In the genomic region with DNA sequence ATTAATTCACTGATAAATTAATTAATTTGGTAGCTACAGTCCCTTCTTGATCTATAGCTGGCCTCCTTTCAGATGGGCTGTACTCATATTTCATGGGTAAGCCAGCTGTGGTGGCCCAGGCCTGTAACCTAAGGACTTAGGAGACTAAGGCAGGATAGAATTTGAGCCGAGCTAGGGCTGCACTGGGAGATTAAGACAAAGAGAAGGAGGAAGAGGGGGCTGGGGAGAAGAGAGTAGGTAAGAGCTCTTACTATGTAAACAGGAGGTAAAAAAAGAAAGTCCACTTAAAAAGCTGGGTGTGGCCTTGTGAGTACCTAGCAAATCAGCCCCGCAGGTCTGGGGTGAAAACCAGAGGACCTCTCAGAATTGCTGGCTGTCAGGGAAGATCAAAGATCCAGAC, we compare ENCODE assay signal across 15 mouse cellular contexts. TPM values are rescaled to one million over a fixed set of nuclear protein-coding genes. Genes with fewer than 3 reads are reported as not detected.
DNase-seq lines count a peak whose midpoint lies in the region; ATAC-seq and TF ChIP-seq lines count a peak whose summit lies in the region.
"Had no signal": no experiment of that assay in that cellular context is flagged by ENCODE, and none has a peak within 500 bp of the region (broad histone marks: within the 10 kb centered on the region; RNA-seq: fewer than 3 reads in every experiment).

No protein-coding gene starts in this region.

- no peak for ATAC-seq in heart, embryonic 16.5 days (replicated peaks; ENCODE audit: extremely low read depth, insufficient read depth, low FRiP score)
- ATAC-seq in stomach, embryonic 14.5 days (ENCODE audit: insufficient number of reproducible peaks, insufficient read depth, low FRiP score, low read depth), result no peak
- ATAC-seq in stomach, postnatal 0 days (ENCODE audit: low FRiP score, low TSS enrichment), result no peak
- ATAC-seq in granulocyte monocyte progenitor cell, adult 5-6 weeks (replicated peaks; ENCODE audit: poor library complexity, severe bottlenecking), result no peak
- ATAC-seq: forebrain, embryonic 16.5 days had no signal

- TF ChIP-seq CTCF in heart, adult 2 months (IDR thresholded peaks at IDR 0.05), result no peak
- TF ChIP-seq CTCF in stomach, postnatal 0 days (IDR thresholded peaks at IDR 0.05; ENCODE audit: low read depth), result no peak

- no peak overlapping the region; the same call in 1 of the 2 replicates for H3K9ac ChIP-seq in heart, embryonic 16.5 days (ENCODE audit: low read length)
- no peak overlapping the region for H3K9ac ChIP-seq in heart, adult 2 months (ENCODE audit: low read depth, low read length)
- H3K9ac ChIP-seq in stomach, embryonic 14.5 days (replicated peaks; ENCODE audit: low read depth, low read length), result no peak overlapping the region
- H3K9ac ChIP-seq in stomach, postnatal 0 days (ENCODE audit: low read length), result no peak overlapping the region
- H3K9ac ChIP-seq: hindbrain, embryonic 14.5 days; liver, embryonic 13.5 days; midbrain, embryonic 12.5 days had no signal

- no peak for DNase-seq in heart, adult 2 months
- no peak for DNase-seq in stomach, postnatal 0 days (ENCODE audit: low spot score)
- DNase-seq in induced T-regulatory cell, adult 2 months (ENCODE audit: low read depth), result peak; percentile 57
- no peak for DNase-seq in thymus, postnatal 25 days
- DNase-seq: cerebellum, adult 2 months; gastrocnemius, postnatal 36 days; kidney, postnatal 25 days; liver, embryonic 13.5 days had no signal

- H3K9me3 ChIP-seq in heart, embryonic 16.5 days (replicated peaks; ENCODE audit: control insufficient read depth, low read length), result no peaks in the 10 kb centered on the region
- no peaks in the 10 kb centered on the region for H3K9me3 ChIP-seq in stomach, embryonic 14.5 days (ENCODE audit: control insufficient read depth, low read depth, low read length)
- H3K9me3 ChIP-seq in stomach, postnatal 0 days (ENCODE audit: control insufficient read depth, low read length), result no peaks in the 10 kb centered on the region
- H3K9me3 ChIP-seq: liver, embryonic 13.5 days; midbrain, embryonic 12.5 days had no signal

- no peak overlapping the region for H3K4me3 ChIP-seq in heart, embryonic 16.5 days (ENCODE audit: low read length)
- no peak overlapping the region for H3K4me3 ChIP-seq in heart, adult 2 months
- H3K4me3 ChIP-seq in stomach, embryonic 14.5 days (ENCODE audit: low read depth, low read length), result no peak overlapping the region
- no peak overlapping the region for H3K4me3 ChIP-seq in stomach, postnatal 0 days (ENCODE audit: low read depth, low read length)
- H3K4me3 ChIP-seq: left cerebral cortex, adult 2 months; liver, embryonic 13.5 days; midbrain, embryonic 12.5 days had no signal

- H3K27ac ChIP-seq in heart, embryonic 16.5 days (ENCODE audit: low read length), result 0 out of 2 replicates have a peak overlapping the region, but pooled peaks have one; percentile 24
- no peak overlapping the region for H3K27ac ChIP-seq in heart, adult 2 months
- peak overlapping the region; percentile 52; the same call in 1 of the 2 replicates for H3K27ac ChIP-seq in stomach, embryonic 14.5 days (ENCODE audit: low read length)
- H3K27ac ChIP-seq in stomach, postnatal 0 days (replicated peaks), result no peak overlapping the region
- H3K27ac ChIP-seq: hindbrain, embryonic 14.5 days; left cerebral cortex, adult 2 months; liver, embryonic 13.5 days; midbrain, embryonic 12.5 days had no signal

- no peaks in the 10 kb centered on the region for H3K27me3 ChIP-seq in heart, embryonic 16.5 days (ENCODE audit: control insufficient read depth, insufficient read depth, low read length)
- H3K27me3 ChIP-seq in heart, adult 2 months (ENCODE audit: control insufficient read depth, insufficient read depth, low read length), result no peaks in the 10 kb centered on the region
- no peaks in the 10 kb centered on the region for H3K27me3 ChIP-seq in stomach, embryonic 14.5 days (ENCODE audit: control insufficient read depth, insufficient read depth, low read length)
- no peaks in the 10 kb centered on the region for H3K27me3 ChIP-seq in stomach, postnatal 0 days (ENCODE audit: control insufficient read depth, insufficient read depth, low read length)
- H3K27me3 ChIP-seq: liver, embryonic 13.5 days; midbrain, embryonic 12.5 days had no signal

- intact Hi-C loops in heart, adult 2 months (cut with DNase I), result no loop called here

- H3K79me2 ChIP-seq in heart, adult 2 months (replicated peaks; ENCODE audit: control insufficient read depth, insufficient read depth, low read length), result no peaks in the 10 kb centered on the region

- no peaks in the 10 kb centered on the region for H3K36me3 ChIP-seq in heart, embryonic 16.5 days (ENCODE audit: control insufficient read depth, insufficient read depth)
- H3K36me3 ChIP-seq in heart, adult 2 months (ENCODE audit: control insufficient read depth, insufficient read depth, low read length), result no peaks in the 10 kb centered on the region
- H3K36me3 ChIP-seq in stomach, embryonic 14.5 days (ENCODE audit: control insufficient read depth, insufficient read depth, low read length), result no peaks in the 10 kb centered on the region
- H3K36me3 ChIP-seq in stomach, postnatal 0 days (ENCODE audit: control insufficient read depth, insufficient read depth, low read length), result no peaks in the 10 kb centered on the region
- H3K36me3 ChIP-seq: liver, embryonic 13.5 days; midbrain, embryonic 12.5 days had no signal

- TF ChIP-seq EP300 in heart, adult 2 months (IDR thresholded peaks at IDR 0.05; ENCODE audit: insufficient read depth, low read depth, low read length), result no peak
- TF ChIP-seq EP300 in stomach, postnatal 0 days (optimal IDR thresholded peaks at IDR 0.05), result no peak

- no peak overlapping the region for H3K4me2 ChIP-seq in heart, embryonic 16.5 days (ENCODE audit: low read depth, low read length)
- H3K4me2 ChIP-seq in stomach, embryonic 14.5 days (replicated peaks; ENCODE audit: low read depth, low read length), result no peak overlapping the region
- no peak overlapping the region for H3K4me2 ChIP-seq in stomach, postnatal 0 days (replicated peaks; ENCODE audit: low read depth)
- H3K4me2 ChIP-seq: hindbrain, embryonic 14.5 days; liver, embryonic 13.5 days; midbrain, embryonic 12.5 days had no signal

- peaks cover 9% of the 10 kb centered on the region for H3K4me1 ChIP-seq in heart, embryonic 16.5 days (ENCODE audit: control insufficient read depth, insufficient read depth, low read length)
- H3K4me1 ChIP-seq in heart, adult 2 months (ENCODE audit: control insufficient read depth, insufficient read depth, low read length), result no peaks in the 10 kb centered on the region
- H3K4me1 ChIP-seq in stomach, embryonic 14.5 days (ENCODE audit: control insufficient read depth, insufficient read depth, low read length), result no peaks in the 10 kb centered on the region
- H3K4me1 ChIP-seq in stomach, postnatal 0 days (replicated peaks; ENCODE audit: control insufficient read depth, insufficient read depth), result no peaks in the 10 kb centered on the region
- H3K4me1 ChIP-seq: midbrain, embryonic 12.5 days had no signal

- WGBS in heart, embryonic 16.5 days, result 21% methylated on average over 2 of the region's 2 CpGs
- 48% methylated on average over 2 of the region's 2 CpGs for WGBS in heart, adult 2 months
- WGBS in stomach, embryonic 14.5 days, result 18% methylated on average over 2 of the region's 2 CpGs
- WGBS in stomach, postnatal 0 days, result 22% methylated on average over 2 of the region's 2 CpGs

- no peak for TF ChIP-seq POLR2A in heart, adult 2 months (IDR thresholded peaks at IDR 0.05; ENCODE audit: insufficient read depth, low read depth, low read length)

RNA-seq across cellular contexts. Expression of a gene that starts 9.3 kb away (rescaled TPM):
- 116 and 132 TPM in 2 replicates for polyA plus RNA-seq in heart, embryonic 16.5 days (2015; fragmentation: Nextera tagmentation; extraction: Ambion mirVana)
- 100 to 1,000 TPM; 187 to 210 TPM for total RNA-seq in heart, adult 2 months (2021)
- polyA plus RNA-seq in heart, adult 2 months (2012; rRNA removed), result 67.8 and 87.4 TPM in 2 replicates
- 178 and 184 TPM in 2 replicates for polyA plus RNA-seq in stomach, embryonic 14.5 days (2014; fragmentation: Nextera tagmentation; extraction: Ambion mirVana)
- polyA plus RNA-seq in stomach, postnatal 0 days (2015; fragmentation: Nextera tagmentation; extraction: Ambion mirVana), result 63.0 and 81.9 TPM in 2 replicates
- total RNA-seq in granulocyte monocyte progenitor cell, adult 5-6 weeks (2014; fragmentation: Nextera tagmentation), result 139 and 142 TPM in 2 replicates
- 49.9 and 63.1 TPM in 2 replicates for total RNA-seq in granulocyte monocyte progenitor cell, adult 5-6 weeks (2017)

Comparison
In these comparisons a context has a peak if more than half of its experiments do, and no peak if none do; other contexts are left out.
1. H3K27ac ChIP-seq: peak in heart, embryonic 16.5 days (single experiment) and stomach, embryonic 14.5 days (single experiment); none in heart, adult 2 months (single experiment) and stomach, postnatal 0 days (single experiment).